Mouse (Mus musculus) bone marrow, adult 2 months (tissue): ENCODE results near the gene Fgf15. TPM values are rescaled to one million over a fixed set of nuclear protein-coding genes. Genes with fewer than 3 reads are reported as not detected.
"Not testable (repeated sequence)": the region's sequence is repeated elsewhere in the genome, so short reads cannot be mapped to it uniquely, and the experiment has no call there.

ENCODE experiments used
- H3K27ac ChIP-seq: fragments of 200-500 bp; 2 replicates; pipeline ENCODE4 v1.5.1; 2012; ENCODE audit warnings: low read depth, mild to moderate bottlenecking, control low read depth, inconsistent platforms, low read length; ENCODE audit not compliant: control insufficient read depth, poor library complexity, insufficient read depth
- H3K4me1 ChIP-seq: fragments of 200-500 bp; 2 replicates; pipeline ENCODE4 v1.6.1; 2011; ENCODE audit warnings: low read length; ENCODE audit not compliant: control insufficient read depth, insufficient read depth
- H3K4me3 ChIP-seq: fragments of 200-500 bp; replicated peaks from 2 replicates; pipeline ENCODE3; 2011; ENCODE audit warnings: mild to moderate bottlenecking, low read depth, low read length, control low read depth; ENCODE audit not compliant: control insufficient read depth
- CTCF ChIP-seq: fragments of 200-500 bp; IDR thresholded peaks from 2 replicates; pipeline ENCODE4 v1.5.1; 2011; ENCODE audit warnings: low read length, control low read depth; ENCODE audit not compliant: control insufficient read depth, insufficient read depth
- POLR2A ChIP-seq: fragments of 200-500 bp; IDR thresholded peaks from 2 replicates; pipeline ENCODE4 v1.6.1; 2011; ENCODE audit warnings: low read depth, mild to moderate bottlenecking, control low read depth, low read length, borderline replicate concordance; ENCODE audit not compliant: control insufficient read depth
- WGBS: fragments of 180-500 bp; shearing (Covaris S2); methylation state at CpG from one replicate; pipeline ENCODE4 v1.1.7; 2018; 5-methylcytosine and 5-hydroxymethylcytosine counted together
- polyA plus RNA-seq: library from polyadenylated mRNA; stranded (reverse); fragments of >200 nt; gene quantifications from 2 replicates; pipeline ENCODE4 v1.2.4, GENCODE M21; 2011; ENCODE audit warnings: low replicate concordance; ENCODE audit not compliant: missing spikeins, insufficient read depth, insufficient read length

Gene Fgf15
- polyA plus RNA-seq, 1 experiment = not detected

DNA sequence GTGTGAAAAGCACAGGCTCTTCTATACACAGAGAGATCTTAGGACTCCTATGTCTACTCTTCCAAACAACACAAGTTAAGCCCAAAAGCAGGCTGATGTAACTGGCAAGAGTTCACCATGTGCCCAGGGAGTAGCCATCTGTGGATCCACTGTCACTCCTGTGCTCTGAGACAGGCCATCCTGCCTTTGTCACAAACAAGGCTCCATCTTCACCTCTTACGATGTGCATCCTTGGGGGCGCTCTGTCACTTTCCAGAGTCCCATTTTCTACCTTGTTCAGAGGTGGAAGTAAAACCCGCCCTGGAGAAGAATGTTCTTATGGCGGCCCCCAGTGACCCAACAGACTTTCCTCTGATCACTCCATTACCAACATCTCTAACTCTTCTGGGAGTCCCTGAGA lies 1.6 kb upstream of the Fgf15 start:
- H3K27ac ChIP-seq = no peak overlapping the region
- H3K4me3 ChIP-seq = no peak overlapping the region
- H3K4me1 ChIP-seq = peaks cover 1% of the 10 kb centered on the region
- 10% methylated on average over 4 of the region's 4 CpGs for WGBS
- TF ChIP-seq POLR2A (no peak), CTCF (no peak)

DNA sequence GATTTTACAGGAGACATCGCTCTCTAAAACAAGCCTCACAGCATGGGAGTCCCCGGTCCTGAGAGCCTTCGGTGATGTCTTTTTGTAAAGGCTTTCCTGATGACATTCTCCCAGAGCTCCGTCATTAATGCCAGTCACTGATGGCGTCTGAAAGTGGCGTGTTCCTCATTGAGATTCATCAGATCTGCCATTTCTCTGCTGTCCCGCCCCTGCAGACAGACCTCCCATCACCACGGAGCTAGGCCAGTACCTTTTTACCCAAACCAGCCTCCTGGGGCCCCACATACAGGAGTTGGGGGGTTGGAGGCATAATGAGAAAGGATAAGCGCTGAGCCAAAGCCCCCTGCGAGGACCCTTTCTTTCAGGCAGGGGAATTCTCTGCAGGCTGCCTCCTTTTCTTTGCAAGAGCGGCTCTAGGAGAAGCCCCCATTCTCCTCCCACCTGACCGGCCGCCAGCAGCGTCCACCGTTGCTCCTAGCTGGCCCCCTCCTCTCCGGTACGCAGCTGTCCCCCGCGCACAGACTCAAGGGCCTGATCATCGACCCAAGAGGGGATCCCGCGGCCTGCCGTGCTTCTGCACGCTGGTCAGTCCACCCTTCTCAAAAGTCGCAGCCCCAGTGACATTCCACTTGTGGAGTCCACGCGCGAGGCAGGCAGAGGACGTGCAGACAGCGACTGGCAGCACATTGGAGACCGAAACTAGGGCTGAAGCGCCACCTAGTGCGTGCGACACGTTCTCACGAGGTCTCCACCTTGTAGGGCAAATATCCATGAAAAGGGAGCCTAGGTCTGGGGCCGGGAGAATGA lies 823 bp upstream of the Fgf15 start:
- H3K4me3 ChIP-seq = peak overlapping the region; percentile 26
- WGBS = 2% methylated on average over 37 of the region's 37 CpGs
- H3K27ac ChIP-seq = no peak overlapping the region
- peaks cover 1% of the 10 kb centered on the region for H3K4me1 ChIP-seq
- peak; percentile 71 for TF ChIP-seq CTCF
- TF ChIP-seq POLR2A = no peak

- Histone ChIP-seq H3K27ac (no peak overlapping the region), H3K4me3 (no peak overlapping the region), H3K4me1 (peaks cover 1% of the 10 kb centered on the region)
- WGBS = 90% methylated on average over 6 of the region's 6 CpGs
- no peak for TF ChIP-seq CTCF
These were observed 2.2 kb downstream of the Fgf15 start for GRCm38 (mm10) chr7:144898506-144898905.

DNA sequence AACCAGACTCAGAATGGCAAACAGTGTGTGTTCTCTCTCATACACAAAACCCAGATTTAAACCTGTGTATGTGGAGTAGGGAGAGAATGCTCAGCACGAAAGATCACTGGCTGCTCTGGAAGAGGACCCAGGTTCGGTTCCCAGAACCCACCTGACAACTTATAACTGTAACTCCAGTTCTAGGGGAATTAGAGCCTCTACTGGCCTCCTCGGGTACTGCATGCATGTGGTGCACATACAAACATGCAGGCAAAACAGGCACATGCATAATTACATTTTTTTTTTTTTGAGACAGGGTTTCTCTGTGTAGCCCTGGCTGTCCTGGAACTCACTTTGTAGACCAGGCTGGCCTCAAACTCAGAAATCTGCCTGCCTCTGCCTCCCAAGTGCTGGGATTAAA lies 9.2 kb downstream of the Fgf15 start:
- 83% methylated on average over 3 of the region's 3 CpGs for WGBS
- not testable (repeated sequence) for H3K4me1 ChIP-seq, H3K27ac ChIP-seq, H3K4me3 ChIP-seq

GRCm38 (mm10) chr7:144906708-144907397 lies 10.5 kb downstream of the Fgf15 start:
- no peaks in the 10 kb centered on the region for H3K4me1 ChIP-seq
- TF ChIP-seq CTCF (peak; percentile 79), POLR2A (no peak)
- 13% methylated on average over 28 of the region's 28 CpGs for WGBS
- no peak overlapping the region for H3K4me3 ChIP-seq
- no peak overlapping the region for H3K27ac ChIP-seq

GRCm38 (mm10) chr7:144907793-144908192 lies 11.5 kb downstream of the Fgf15 start:
- Histone ChIP-seq H3K27ac (no peak overlapping the region), H3K4me3 (no peak overlapping the region), H3K4me1 (no peaks in the 10 kb centered on the region)
- no peak for TF ChIP-seq CTCF
- TF ChIP-seq POLR2A = no peak
- WGBS = 14% methylated on average over 8 of the region's 8 CpGs

- Histone ChIP-seq H3K4me3 (no peak overlapping the region), H3K27ac (no peak overlapping the region), H3K4me1 (no peaks in the 10 kb centered on the region)
- TF ChIP-seq CTCF (no peak), POLR2A (no peak)
- 68% methylated on average over 7 of the region's 7 CpGs for WGBS
These were observed 12.4 kb downstream of the Fgf15 start for GRCm38 (mm10) chr7:144908705-144909104.

DNA sequence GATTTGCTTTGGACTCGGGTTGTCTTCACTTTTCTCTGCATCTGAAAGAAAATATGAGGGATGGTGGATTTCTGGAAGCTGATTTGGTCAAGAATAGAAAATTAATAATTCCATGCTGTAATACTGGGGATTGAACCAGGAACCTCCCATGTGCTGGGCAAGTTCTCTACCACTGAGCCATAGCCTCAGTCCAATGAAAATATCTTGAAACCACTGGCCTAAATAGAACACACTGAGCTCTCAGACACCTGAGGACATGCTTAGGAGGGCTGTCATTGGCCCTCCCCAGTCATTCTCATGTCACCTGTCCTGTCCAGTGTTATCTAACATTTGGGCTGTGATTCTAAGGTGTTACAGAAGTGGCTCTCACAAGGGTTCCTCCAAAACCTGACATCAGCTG lies 14.8 kb downstream of the Fgf15 start:
- H3K4me1 ChIP-seq = no peaks in the 10 kb centered on the region
- no peak overlapping the region for H3K4me3 ChIP-seq
- no peak for TF ChIP-seq POLR2A
- no peak for TF ChIP-seq CTCF
- WGBS = 87% methylated on average over 1 of the region's 1 CpGs
- no peak overlapping the region for H3K27ac ChIP-seq
